Mouse (Mus musculus) limb, embryonic 11.5 days (tissue): ENCODE measurements around the gene Hist1h1c. TPM values are rescaled to one million over a fixed set of nuclear protein-coding genes. Genes with fewer than 3 reads are reported as not detected.

ENCODE experiments used
- ATAC-seq: fragments of 200-750 bp; cut with Nextera tagmentation; 2 replicates; pipeline ENCODE4 v1.8.0; 2017; ENCODE audit warnings: low read depth; ENCODE audit not compliant: insufficient number of reproducible peaks, low FRiP score, low TSS enrichment
- DNase-seq: peaks from one replicate; pipeline ENCODE4 v3.0.0-alpha.2; 2015; ENCODE audit warnings: low spot score
- H3K27ac ChIP-seq: fragments of 300-500 bp; sonication (generic); replicated peaks from 2 replicates; pipeline ENCODE4 v1.5.1; 2014; ENCODE audit warnings: low read depth, mild to moderate bottlenecking, low read length
- H3K27me3 ChIP-seq: fragments of 300-500 bp; sonication (generic); 2 replicates; pipeline ENCODE4 v1.6.1; 2014; ENCODE audit warnings: mild to moderate bottlenecking, low read length, mixed read lengths; ENCODE audit not compliant: control insufficient read depth, insufficient read depth
- H3K36me3 ChIP-seq: fragments of 300-500 bp; sonication (generic); 2 replicates; pipeline ENCODE4 v1.6.1; 2014; ENCODE audit warnings: mild to moderate bottlenecking, low read length, moderate library complexity, mixed read lengths; ENCODE audit not compliant: control insufficient read depth, insufficient read depth
- H3K4me1 ChIP-seq: fragments of 300-500 bp; sonication (generic); 2 replicates; pipeline ENCODE4 v1.6.1; 2014; ENCODE audit warnings: low read length, mixed read lengths; ENCODE audit not compliant: control insufficient read depth, insufficient read depth
- H3K4me2 ChIP-seq: fragments of 300-500 bp; sonication (generic); 2 replicates; pipeline ENCODE4 v1.6.1; 2014; ENCODE audit warnings: low read depth, mild to moderate bottlenecking, moderate library complexity; ENCODE audit not compliant: severe bottlenecking
- H3K4me3 ChIP-seq: fragments of 300-500 bp; sonication (generic); 2 replicates; pipeline ENCODE4 v1.5.1; 2014; ENCODE audit warnings: low read depth, low read length
- H3K9ac ChIP-seq: fragments of 300-500 bp; sonication (generic); 2 replicates; pipeline ENCODE4 v1.6.1; 2014; ENCODE audit warnings: mild to moderate bottlenecking, low read length
- H3K9me3 ChIP-seq: fragments of 300-500 bp; sonication (generic); 2 replicates; pipeline ENCODE4 v1.6.1; 2016; ENCODE audit warnings: low read length; ENCODE audit not compliant: control insufficient read depth
- WGBS: fragments of 180-500 bp; shearing (Covaris S2); extraction: QIAGEN DNeasy Blood & Tissue Kit; methylation state at CpG from one replicate; pipeline ENCODE4 v1.1.7; 2014; 5-methylcytosine and 5-hydroxymethylcytosine counted together
- polyA plus RNA-seq: library from polyadenylated mRNA; unstranded; fragments of >200 nt; fragmentation: Nextera tagmentation; extraction: Ambion mirVana; gene quantifications from 2 replicates; pipeline ENCODE4 v1.2.1, GENCODE M21; 2014

The Hist1h1c gene
- polyA plus RNA-seq, 1 experiment from 2014 or later = 16.6 TPM

DNA sequence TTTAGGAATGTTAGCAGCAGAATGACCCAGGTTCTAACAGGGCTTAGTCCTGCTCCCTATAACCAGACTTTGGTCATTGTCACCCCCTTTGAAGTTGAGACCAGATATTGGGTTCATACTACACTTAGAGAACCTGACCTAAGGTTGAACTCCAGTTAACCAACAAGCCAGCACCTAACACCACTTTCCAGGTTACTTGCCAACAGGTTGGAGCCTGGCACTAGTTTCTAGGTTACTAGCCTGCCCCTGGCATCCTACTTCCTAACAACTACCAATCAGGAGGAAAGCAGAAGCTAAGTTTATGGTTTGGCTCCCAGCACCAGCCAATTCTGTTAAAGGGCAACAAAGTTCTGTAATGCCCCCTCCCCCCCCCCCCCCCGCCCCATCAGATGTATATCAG is 13.4 kb upstream of the Hist1h1c start:
- Histone ChIP-seq H3K27me3 (no peaks in the 10 kb centered on the region), H3K4me1 (no peaks in the 10 kb centered on the region), H3K9ac (no peak overlapping the region), H3K36me3 (no peaks in the 10 kb centered on the region), H3K27ac (no peak overlapping the region), H3K9me3 (no peaks in the 10 kb centered on the region), H3K4me2 (no peak overlapping the region), H3K4me3 (no peak overlapping the region)
- no peak for DNase-seq
- no CpG with 5 or more reads among the region's 1 CpGs for WGBS
- ATAC-seq = no peak

DNA sequence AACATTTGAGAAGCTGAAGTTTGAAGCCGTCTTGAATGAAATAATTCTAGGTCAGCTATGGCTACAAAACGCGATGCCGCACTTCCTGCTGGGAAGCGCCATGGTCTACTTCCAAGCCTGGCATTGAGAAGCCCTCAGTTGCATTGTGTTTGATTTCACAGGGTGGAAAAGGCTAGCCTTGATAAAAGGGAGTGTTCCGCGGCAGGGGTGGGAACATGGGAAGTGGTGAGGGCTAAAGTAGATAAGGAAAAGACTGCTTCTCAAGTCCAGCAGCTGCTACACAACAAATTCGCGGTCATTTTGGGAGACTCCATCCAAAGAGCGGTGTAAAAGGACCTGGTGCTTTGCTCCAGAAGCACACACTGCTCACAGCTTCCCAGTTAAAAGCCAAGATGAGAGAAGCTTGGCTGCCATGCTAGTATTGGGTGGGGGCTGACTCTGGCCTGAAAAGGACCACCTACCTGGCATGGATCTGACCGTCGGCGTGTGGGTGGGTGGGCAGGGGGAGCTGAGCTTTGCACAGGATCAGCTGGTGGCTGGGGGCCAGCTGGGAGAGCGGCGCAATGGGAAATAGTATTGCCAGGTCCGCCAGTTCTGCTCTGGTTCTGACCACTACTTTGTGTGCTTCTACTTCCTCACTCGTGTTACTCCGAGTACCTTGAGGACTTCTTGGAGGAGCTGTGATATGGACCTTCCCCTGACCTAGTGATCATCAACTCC is 10.0 kb upstream of the Hist1h1c start:
- 91% methylated on average over 18 of the region's 18 CpGs for WGBS
- Histone ChIP-seq H3K4me1 (no peaks in the 10 kb centered on the region), H3K4me2 (no peak overlapping the region), H3K9ac (no peak overlapping the region), H3K27ac (no peak overlapping the region), H3K27me3 (no peaks in the 10 kb centered on the region), H3K4me3 (no peak overlapping the region), H3K9me3 (no peaks in the 10 kb centered on the region), H3K36me3 (no peaks in the 10 kb centered on the region)
- ATAC-seq = no peak
- DNase-seq = peak; percentile 18

DNA sequence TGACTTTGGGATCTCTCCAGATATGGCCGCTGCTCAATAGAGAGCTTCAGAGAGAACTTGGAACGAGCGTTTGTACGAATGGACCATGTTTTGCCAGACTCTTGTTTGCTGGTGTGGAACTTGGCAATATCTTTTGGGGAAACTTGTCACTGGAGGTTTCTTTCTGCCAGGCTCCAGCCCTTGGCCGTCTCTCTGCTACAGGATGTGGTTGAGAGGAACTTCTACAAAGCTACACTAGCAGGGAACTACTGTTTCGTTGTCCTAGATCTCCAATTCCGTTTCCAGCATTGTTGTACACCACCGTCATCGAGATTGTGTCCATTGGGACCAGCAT is 9.4 kb upstream of the Hist1h1c start:
- ATAC-seq (no peak), DNase-seq (peak; percentile 16)
- Histone ChIP-seq H3K9ac (no peak overlapping the region), H3K4me2 (no peak overlapping the region), H3K27me3 (no peaks in the 10 kb centered on the region), H3K27ac (no peak overlapping the region), H3K36me3 (no peaks in the 10 kb centered on the region), H3K9me3 (no peaks in the 10 kb centered on the region), H3K4me1 (no peaks in the 10 kb centered on the region), H3K4me3 (no peak overlapping the region)
- 94% methylated on average over 9 of the region's 9 CpGs for WGBS

DNA sequence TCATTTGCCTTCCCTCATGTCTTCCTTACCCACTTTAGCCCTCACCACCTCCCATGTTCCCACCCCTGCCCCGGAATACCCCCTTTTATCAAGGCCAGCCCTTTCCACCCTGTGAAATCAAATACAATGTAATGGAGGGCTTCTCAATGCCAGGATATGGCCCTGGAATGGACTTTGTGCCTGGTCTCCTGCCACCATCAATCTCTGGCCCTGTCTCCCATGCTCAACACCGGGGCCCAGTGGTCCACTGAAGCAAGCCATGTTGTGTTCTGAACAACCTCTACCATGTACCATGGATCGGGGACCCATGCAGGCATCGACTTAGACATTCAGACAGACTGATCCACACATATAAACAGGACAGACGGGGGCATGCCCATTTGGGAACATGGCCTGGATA is 8.9 kb upstream of the Hist1h1c start:
- Histone ChIP-seq H3K36me3 (no peaks in the 10 kb centered on the region), H3K4me2 (no peak overlapping the region), H3K27ac (no peak overlapping the region), H3K4me1 (no peaks in the 10 kb centered on the region), H3K4me3 (no peak overlapping the region), H3K9ac (no peak overlapping the region), H3K9me3 (no peaks in the 10 kb centered on the region), H3K27me3 (no peaks in the 10 kb centered on the region)
- ATAC-seq = no peak
- 89% methylated on average over 5 of the region's 5 CpGs for WGBS
- DNase-seq = peak; percentile 19

DNA sequence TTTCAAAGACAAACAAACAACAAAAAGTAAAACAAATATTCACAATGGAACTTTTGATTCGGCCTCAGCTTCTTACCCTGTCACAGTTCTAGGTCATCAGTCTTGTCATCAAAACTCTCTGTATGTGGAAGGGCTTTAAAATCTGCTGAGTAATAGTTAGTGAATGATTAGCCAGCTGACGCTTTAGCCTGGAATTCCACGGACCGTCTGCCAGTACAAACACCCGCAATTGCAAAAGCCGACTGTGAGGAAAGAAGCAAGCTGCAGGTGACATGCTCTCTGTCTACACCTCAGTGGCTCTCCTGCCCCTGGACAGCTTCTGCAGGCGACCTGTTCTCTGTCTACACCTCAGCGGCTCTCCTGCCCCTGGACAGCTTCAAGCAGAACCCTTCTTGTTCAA is 8.1 kb upstream of the Hist1h1c start:
- Histone ChIP-seq H3K4me3 (no peak overlapping the region), H3K4me1 (no peaks in the 10 kb centered on the region), H3K36me3 (no peaks in the 10 kb centered on the region), H3K4me2 (no peak overlapping the region), H3K9ac (no peak overlapping the region), H3K27ac (no peak overlapping the region), H3K27me3 (no peaks in the 10 kb centered on the region), H3K9me3 (no peaks in the 10 kb centered on the region)
- DNase-seq = peak; percentile 23
- 52% methylated on average over 8 of the region's 8 CpGs for whole genome bisulfite sequencing
- ATAC-seq = no peak

DNA sequence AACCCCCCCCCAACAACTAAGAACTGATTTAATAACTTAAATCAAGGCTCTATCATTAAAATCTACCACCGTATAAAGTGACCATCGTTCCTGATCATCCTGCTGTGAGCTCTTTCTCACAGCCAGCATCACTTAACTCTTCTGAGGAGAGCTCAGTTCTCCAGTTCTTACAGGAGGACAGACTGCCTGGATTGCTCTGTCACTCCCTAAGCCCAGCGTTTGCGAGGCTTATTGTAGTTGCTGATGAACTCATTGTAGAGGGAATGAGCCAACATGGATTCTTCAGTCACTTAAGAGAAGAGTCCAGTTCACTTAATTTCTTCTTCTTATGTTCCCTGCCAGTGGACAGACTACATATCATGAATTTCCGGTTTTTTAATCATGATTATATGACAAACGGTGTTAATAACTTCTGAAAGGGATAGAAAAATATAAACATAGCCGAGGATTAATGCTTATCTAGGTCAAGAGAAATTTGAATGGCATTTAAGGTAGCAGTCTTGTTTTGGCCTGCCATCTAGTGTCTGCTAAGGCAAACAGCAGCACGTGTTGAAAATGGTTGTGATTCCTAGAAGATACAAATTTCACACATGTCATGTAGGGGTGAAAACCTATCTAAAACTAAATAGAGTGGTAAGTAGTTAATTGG is 6.3 kb upstream of the Hist1h1c start:
- Histone ChIP-seq H3K4me1 (no peaks in the 10 kb centered on the region), H3K36me3 (no peaks in the 10 kb centered on the region), H3K27ac (no peak overlapping the region), H3K9ac (no peak overlapping the region), H3K4me3 (no peak overlapping the region), H3K9me3 (no peaks in the 10 kb centered on the region), H3K4me2 (no peak overlapping the region), H3K27me3 (no peaks in the 10 kb centered on the region)
- ATAC-seq (no peak), DNase-seq (peak; percentile 24)
- WGBS = 26% methylated on average over 8 of the region's 8 CpGs

DNA sequence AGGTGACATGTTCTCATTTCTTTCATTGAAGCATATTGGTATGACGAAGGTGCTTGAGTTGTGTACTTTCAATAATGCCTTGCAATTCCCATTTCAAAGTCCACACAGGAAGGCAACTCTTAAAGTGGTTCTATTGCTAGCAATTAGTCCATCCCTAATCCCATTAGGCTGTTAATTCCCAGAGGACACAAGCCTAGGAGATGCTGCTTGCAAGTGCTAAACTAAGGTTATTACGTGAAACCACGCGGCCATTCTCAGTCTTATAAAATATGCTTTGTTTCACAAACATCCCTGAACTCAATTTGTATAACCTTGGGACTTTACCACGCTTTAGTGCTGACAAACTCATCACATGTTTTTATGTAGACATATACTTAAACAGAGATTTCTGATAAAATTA is 1.5 kb upstream of the Hist1h1c start:
- Histone ChIP-seq H3K9me3 (no peaks in the 10 kb centered on the region), H3K9ac (no peak overlapping the region), H3K36me3 (no peaks in the 10 kb centered on the region), H3K27me3 (no peaks in the 10 kb centered on the region), H3K4me3 (no peak overlapping the region), H3K4me1 (no peaks in the 10 kb centered on the region), H3K4me2 (no peak overlapping the region), H3K27ac (no peak overlapping the region)
- WGBS = 81% methylated on average over 5 of the region's 5 CpGs
- DNase-seq = peak; percentile 18
- no peak for ATAC-seq

DNA sequence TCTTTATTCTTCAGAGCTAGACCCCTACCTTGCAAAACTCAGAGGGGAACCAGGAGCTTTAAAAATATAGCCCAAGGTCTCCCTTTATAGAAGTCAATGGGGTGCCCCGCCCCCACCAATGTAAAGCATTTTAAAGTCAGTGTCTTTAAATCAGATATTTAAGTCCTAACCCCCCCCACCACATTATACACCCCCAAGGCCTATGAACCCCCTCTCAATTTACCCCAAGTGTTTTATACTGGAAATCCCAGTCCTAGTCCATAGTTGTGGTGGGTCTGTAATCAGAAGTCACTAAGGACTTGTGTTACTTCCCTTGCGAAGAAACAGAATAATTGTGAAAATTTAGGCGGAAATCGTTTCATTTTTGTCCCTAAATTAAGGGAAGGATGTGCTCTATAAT is 567 bp upstream of the Hist1h1c start:
- Histone ChIP-seq H3K27ac (peak overlapping the region; percentile 99), H3K4me1 (no peaks in the 10 kb centered on the region), H3K27me3 (no peaks in the 10 kb centered on the region), H3K9me3 (no peaks in the 10 kb centered on the region), H3K36me3 (no peaks in the 10 kb centered on the region), H3K4me2 (peak overlapping the region; percentile 70), H3K4me3 (peak overlapping the region; percentile 48; the same call in 1 of the 2 replicates), H3K9ac (peak overlapping the region; percentile 77)
- peak; percentile 34 for DNase-seq
- WGBS = 27% methylated on average over 4 of the region's 4 CpGs
- no peak for ATAC-seq
